Mouse (Mus musculus) thymus, postnatal 14 days (tissue): ENCODE data around the gene Cbx7.
A peak's percentile ranks its signal among the peaks of the same experiment; 100 is the strongest.
"Not testable (repeated sequence)": the region's sequence is repeated elsewhere in the genome, so short reads cannot be mapped to it uniquely, and the experiment has no call there.

ENCODE experiments used
- DNase-seq: peaks from one replicate; pipeline ENCODE4 v3.0.0; 2021

Cbx7 gene

DNA sequence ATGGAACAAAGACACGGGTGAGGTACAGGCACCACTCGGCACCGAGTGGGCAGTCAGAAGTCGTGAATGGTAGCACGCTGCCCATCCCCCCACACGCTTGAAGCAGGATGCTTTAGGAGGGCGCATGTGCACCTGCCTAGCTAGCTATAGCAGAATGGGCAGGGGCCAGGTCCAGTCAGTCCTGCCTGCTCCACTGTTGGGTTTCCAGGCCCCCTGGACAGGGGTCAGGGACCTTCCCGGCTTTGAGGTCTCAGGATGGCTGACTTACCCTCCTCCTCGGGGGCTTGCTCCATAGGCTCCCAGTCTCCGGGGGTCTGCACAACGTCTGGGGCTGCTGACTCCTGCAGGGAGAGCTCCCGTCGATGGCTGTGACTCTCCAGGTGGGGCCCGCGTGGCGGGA, 52.4 kb downstream of the Cbx7 start:
- DNase-seq = no peak

DNA sequence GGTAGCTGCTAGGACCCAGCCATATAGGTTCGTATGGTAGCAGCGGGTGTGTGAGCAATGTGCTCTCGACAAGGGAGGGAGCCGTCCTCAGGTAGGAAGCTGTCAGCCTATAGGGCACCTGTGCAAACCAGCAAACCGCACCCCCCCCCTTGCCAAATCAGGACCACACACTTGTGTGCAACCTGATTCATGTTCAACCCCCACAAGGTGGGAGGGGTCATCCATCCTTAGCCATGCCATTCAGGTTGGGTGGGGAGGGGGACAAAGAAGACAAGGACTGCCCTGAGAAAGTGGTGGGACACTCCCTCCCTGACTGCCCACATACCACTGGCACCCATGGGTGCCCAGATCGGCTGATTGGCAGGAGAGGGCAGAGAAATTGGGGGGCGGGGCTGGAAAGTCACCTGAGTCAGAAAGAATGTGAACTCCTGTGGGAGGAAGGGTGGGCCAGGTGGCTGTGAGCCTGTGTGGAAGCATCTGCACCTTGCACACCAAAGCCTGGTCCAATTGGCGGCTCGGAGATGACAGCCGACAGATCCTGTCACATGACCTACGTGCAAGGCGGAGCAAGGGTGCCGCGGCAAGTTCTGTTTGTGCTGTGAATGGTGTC, 53.7 kb downstream of the Cbx7 start:
- DNase-seq = no peak

DNA sequence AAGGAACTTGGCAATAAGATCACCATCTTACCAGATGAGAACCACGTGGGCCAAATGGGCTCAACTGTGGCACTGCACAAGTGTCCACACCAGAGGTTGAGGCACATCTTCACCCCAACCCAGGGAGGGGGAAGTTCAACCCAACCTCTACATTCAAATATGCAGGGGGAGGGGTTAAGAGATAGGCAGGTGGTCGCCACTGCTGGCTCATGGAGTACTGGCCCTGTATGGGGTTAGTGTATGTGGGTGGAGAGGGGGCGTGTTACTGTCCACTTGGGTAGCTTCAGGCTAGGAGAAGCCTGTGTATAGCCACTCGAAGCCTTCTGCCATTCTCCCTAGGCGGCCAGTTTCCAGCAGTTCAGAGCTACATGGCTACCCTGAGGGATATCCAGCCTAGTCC, 54.8 kb downstream of the Cbx7 start:
- no peak for DNase-seq

DNA sequence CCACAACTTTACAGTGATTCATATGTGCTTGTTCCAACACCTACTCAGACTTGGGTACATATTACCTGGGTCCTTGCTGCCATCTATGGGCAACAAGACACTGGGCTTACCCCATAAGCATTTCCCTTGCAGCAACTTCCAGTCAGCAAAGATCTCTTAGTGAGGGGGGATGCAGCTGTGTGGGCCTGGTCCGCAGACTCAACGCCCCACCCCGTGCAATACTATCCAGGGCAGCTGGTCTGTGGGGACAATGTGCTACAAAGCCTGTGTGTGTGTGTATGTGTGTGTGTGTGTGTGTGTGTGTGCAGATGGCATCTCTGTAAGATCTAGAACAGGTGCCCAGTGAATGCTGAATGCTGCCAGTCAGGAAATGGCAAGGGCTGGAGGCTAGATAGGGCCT, 56.6 kb downstream of the Cbx7 start:
- DNase-seq = peak; percentile 35

DNA sequence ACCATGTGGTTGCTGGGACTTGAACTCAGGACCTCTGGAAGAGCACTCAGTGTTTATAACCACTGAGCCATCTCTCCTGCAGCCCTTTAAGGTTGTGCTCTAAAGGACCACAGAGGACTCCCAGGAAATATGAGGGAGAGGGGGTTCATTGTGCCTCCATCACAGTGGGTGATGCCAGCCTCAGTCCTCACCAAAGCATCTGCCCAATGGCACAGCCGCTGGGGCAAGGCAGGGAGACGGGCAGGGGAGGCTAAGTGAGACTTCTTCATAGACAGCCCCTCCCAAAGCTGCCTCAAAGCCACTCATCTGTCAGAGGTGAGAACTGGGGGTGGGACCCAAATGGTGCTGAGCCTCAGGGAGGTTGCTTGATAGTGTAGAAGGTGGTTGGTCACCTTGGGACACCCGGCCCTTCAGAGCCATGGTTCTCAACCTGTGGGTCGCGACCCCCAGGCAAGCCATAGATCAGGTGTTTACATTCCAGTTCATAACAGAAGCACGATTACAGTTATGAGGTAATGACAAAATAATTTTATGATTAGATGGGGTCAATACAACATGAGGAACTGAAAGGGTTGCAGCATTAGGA, 57.1 kb downstream of the Cbx7 start:
- no peak for DNase-seq

DNA sequence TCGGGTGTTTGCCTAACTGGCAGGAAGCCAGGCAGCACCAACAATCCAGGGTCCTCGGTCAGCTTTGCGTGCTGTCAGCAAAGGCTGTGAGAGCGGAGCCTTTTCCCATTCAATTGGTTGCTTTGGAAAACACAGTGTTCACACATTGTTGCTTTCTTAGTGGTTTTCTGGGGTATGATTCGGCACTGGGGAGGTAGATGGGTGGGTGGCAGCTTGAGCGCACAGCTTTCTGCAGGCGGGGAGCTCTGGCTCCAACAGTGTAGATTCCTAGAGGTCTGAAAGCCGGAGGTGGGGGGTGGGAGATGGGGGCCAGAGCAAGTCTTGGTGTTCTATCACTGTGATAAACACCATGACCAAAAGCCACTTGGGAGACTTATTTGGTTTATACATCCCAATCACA, 59.6 kb downstream of the Cbx7 start:
- DNase-seq = no peak

DNA sequence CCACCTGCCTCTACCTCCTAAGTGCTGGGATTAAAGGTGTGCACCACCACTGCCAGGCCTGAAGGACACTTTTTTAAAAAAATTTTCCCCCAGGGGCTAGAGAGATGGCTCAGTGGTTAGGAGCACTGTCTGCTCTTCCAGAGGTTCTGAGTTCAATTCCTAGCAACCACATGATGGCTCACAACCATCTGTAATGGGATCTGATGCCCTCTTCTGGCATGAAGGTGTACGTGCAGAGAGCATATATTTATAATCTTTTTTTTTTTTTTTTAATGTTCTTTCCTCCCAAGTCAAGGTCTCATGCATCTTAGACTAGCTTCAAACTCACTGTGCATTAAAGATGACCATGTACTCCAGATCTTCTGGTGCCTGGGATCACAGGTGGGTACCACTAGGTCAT, 60.1 kb downstream of the Cbx7 start:
- DNase-seq = not testable (repeated sequence)

DNA sequence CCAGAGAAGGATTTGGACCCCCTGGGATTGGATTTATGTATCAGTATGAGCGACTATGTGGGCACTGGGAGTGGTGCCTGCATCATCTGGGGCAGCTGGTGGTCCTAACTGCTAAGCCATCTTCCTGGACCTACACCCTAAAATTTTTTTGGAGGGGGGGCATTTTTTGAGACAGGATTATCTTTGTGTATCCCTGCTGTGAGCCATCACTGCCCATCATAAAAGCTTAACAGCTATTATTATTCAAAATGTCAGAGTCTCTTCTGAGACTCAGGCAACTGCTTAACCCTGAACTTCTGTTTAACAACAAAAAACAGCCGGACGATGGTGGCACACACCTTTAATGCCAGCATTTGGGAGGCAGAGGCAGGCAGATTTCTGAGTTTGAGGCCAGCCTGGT, 61.9 kb downstream of the Cbx7 start:
- DNase-seq = not testable (repeated sequence)

DNA sequence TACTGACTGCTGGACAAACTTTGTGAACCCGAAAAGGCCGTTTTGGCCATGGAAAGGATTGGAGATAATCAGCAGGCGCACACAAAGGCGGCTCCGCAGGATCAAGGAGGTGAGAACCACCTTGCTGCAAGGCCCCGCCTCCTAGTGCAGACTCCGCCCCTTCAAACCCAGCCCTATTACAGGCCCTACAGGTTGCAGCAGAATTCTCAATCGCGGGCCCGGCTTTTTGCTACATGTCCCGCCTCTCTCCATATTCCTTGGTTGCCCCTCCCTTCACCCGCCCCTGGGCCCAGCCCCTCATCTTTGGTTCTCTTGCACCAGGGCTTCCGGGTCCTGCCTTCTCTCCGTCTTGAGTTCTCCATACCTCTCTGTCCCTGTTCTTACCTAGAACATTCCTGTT, 64.1 kb downstream of the Cbx7 start:
- no peak for DNase-seq

DNA sequence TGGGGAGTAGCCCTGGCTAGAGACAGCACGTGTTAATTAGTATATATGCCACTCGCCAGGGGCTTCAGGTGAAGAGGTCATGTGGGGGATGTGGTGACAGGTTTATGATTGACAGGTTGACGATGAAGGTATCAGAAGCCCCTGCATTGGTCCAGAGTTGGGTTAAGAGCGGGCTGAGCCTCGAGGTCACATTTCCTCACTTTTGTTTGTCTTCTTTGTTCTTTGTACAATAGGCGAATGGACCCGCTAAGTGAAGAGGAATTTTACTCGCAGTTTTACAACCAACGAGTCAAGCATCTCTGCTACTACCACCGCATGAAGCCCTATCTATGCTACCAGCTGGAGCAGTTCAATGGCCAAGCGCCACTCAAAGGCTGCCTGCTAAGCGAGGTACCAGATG, 65.7 kb downstream of the Cbx7 start:
- no peak for DNase-seq

DNA sequence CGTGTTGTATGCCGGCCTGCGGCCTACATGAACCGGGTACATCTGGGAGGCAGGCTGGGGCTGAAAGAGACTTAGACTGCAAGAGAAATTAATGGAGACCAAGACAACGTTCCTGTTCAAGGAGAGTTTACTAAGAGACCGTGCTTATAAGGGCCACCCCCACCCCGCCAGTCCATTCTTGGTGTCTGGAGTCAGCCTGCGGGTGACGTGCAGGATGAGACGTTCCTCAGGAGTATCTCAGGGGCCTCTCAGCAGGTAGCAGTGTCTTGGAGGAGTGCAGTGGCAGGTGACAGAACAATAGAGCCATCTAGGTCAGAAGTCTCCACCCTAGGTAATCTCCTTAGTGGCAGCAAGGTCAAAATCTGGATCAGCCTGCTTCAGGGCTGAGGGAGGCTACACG, 66.2 kb downstream of the Cbx7 start:
- not testable (repeated sequence) for DNase-seq

DNA sequence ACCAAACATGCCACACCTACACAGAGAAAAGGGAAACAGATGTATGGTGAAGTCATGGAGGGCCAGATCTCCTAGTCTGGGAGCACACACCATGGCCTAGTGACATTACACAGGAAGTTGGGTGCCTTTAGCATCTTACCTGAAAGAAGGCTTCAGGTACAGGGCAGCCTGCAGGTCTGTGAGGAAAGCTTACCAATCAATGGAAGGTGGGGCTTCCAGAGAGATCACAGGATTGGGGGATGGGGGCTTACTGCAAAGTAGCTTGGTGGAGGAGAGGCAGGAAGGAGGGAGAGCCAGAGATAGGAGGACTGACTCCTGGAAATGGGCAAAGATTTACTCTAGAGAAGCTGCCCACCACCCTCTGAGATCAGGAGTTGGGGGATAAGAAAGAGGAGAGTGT, 67.0 kb downstream of the Cbx7 start:
- no peak for DNase-seq

DNA sequence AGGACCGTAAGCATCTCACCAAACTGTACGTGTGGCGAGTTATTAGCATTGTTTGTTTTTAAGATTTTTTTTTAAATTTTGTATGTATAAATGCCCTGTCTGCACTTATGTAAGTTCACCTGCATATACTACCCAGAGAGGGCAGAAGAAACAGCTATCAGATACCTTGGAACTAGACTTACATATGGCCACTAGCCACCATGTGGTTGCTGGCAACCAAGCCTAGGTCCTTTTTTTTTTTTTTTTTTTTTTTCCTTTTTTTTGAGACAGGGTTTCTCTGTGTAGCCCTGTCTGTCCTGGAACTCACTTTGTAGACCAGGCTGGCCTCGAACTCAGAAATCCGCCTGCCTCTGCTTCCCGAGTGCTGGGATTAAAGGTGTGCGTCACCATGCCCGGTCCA, 67.8 kb downstream of the Cbx7 start:
- not testable (repeated sequence) for DNase-seq

DNA sequence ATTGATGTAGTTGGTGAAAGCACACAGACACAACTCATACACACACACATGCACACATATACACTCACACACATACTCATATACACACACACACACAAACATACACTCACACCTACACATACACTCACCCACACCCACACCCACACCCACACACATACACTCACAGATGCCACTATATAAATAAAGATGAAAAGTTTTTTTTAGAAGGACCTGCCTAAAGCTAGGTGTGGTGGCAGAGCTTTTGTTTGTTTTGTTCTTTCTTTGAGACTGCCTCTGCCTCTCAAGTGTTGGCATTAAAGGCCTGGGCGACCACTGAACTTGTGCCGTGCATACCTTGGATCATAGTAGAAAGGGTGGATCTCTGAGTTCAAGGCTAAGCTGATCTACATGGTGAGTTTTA, 69.5 kb downstream of the Cbx7 start:
- no peak for DNase-seq

DNA sequence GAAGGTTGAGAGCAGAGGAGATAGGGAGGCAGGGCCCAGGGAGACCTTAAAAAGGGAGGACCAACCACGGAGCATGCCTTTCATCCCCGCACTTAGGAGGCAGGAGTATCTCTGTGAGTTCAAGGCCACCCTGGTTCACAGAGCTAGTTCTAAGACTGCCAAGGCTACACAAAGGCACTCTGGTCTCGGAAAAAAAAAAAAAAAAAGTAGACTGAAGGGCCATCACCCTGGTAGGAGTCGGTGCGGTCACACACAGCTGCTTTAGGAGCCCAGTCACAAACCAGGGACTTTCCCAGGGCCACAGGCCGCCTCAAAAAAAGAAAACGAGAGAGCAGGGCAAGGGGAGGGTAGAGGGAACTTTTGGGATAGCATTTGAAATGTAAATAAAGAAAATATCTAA, 70.2 kb downstream of the Cbx7 start:
- DNase-seq = no peak

DNA sequence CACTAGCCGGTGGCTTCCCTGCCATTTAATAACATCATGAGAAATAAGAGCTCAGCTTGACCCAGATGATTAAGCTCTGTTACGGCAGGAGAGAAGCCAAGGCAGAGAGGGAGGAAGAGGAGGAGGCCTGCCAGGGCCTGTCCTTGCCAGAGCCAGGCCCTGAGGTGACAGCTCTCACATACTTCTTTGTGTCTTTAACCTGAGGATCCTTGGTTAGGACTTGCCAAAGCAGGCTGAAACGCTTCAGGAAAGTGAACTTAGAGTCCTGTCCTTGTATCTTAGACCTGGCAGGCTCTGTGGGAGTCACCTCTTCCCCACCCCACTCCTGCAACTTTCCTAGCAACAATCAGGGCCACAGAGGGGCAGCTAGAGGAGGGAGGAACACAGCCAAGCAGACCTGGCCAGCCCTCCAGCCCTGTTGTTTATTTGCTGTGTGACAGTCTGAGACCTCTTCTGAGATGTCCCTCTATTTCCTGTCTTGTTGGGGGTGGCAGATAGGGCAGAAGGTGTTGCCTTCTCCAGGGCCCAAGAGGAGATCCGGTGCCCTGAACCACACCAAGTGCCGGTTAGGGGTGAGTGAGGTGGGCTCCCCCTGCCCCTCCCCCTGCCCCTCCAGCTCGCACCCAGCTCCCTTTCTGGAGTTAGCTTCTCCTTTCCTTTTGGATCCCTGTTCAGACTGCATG, 71.0 kb downstream of the Cbx7 start:
- DNase-seq = no peak

DNA sequence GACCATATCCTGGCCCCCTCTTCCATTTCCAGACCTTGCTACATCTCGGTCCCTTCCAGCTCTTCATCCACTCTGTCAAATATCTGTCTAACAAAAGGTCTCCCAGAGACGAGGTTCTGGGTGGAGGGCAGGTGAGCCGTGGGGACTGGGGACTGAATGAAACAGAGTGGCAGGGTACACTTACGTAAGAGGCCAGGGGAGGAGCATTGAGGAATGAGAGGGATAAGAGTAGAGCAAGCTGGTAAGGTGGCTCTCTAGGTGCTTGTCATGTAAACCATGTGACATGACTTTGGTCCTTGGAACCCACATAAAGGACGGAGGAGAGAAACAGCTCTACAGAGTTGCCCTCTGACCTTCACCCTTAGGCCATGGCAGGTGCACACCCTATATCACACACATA, 71.9 kb downstream of the Cbx7 start:
- no peak for DNase-seq

DNA sequence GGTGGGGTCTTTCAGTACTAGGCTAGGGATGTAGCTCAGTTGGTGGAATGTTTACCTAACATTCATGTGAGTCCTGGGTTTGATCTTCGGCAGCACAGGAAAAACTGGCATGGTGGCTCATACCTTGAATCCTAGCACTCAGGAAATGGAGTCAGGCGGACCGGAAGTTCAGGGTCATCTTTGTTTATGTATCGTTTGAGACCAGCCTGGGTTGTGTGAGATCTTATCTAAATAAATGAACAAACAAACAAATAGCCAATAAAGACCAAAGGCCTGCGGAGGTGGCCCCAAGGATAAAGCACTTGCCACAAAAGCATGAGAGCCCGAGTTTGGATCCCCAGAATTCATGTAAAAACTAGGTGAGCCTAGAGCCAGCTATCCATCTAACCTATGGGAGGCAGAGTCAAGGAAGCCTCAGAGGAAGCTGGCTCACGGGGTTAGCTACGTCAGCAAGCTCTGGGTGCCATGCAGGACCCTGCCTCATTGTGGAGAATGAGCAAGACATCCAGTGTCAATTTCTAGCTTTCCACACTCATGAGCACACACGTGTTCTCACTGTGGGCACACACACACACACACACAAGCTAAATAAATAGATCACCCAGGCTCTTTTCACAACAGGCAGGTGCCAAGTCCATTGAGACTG, 74.7 kb downstream of the Cbx7 start:
- DNase-seq = no peak

DNA sequence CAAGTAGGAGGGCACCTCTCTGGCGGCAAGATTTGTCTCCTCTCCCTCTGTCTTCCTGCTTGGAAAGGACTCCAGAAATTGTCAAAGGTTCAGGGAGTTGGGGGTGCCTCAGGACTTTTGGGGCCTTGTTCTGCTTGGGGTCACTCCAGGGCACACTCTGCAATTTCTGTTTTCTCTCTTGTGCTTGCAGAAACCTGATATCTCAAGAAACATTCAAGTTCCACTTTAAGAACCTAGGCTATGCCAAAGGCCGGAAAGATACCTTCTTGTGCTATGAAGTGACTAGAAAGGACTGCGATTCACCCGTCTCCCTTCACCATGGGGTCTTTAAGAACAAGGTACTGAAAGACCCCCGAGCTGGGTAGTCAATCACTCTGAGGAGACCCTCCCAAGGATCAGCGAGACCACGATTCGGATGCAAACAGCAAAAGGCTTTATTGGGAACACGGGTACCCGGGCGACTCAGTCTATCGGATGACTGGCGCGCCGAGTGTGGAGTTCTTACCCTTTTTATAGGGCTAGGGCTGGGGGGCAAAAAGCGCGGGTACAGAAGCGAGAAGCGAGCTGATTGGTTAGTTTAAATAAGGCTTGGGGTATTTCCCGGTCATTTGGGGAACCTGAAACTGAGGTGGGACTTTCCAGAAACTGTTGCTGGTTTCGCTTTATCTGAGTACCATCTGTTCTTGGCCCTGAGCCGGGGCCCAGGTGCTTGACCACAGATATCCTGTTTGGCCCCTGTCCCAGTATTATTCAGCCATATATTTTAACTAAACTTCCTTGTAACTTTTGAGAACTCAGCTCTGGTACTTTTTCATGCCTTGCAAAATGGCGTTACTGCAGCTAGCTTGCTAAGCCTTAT, 75.5 kb downstream of the Cbx7 start:
- not testable (repeated sequence) for DNase-seq

DNA sequence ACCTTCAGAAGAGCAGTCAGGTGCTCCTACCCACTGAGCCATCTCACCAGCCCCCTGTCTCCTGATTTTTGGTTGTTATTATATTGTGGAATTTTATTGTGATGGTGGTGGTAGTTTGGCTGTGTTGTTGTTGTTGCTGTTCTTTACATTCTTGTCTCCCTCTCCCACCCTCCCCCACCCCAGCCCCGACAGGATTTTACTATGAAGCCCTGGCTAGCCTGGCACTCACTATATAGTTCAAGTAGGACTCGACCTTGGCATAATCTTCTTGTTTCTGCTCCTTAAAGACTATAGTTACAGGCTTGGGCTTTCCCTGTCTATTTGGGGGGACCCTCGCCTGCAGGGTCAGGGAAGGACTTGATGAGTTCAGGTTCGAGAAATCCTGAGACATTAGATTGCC, 76.6 kb downstream of the Cbx7 start:
- DNase-seq = no peak

DNA sequence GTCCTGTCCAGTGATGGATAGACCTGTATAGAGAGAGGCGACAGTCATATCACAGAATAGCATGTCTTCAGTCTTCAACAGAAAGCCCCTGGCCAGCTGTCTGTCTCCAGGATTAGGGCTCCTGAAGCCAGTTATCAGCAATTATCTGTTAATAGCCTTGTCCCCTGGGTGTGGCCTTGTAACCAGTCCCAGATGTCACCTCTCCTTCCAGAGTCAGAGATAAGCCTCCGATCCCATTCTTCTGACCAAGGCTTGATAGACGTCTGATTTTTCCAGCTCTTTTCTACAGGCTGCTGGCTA, 77.1 kb downstream of the Cbx7 start:
- DNase-seq = no peak

DNA sequence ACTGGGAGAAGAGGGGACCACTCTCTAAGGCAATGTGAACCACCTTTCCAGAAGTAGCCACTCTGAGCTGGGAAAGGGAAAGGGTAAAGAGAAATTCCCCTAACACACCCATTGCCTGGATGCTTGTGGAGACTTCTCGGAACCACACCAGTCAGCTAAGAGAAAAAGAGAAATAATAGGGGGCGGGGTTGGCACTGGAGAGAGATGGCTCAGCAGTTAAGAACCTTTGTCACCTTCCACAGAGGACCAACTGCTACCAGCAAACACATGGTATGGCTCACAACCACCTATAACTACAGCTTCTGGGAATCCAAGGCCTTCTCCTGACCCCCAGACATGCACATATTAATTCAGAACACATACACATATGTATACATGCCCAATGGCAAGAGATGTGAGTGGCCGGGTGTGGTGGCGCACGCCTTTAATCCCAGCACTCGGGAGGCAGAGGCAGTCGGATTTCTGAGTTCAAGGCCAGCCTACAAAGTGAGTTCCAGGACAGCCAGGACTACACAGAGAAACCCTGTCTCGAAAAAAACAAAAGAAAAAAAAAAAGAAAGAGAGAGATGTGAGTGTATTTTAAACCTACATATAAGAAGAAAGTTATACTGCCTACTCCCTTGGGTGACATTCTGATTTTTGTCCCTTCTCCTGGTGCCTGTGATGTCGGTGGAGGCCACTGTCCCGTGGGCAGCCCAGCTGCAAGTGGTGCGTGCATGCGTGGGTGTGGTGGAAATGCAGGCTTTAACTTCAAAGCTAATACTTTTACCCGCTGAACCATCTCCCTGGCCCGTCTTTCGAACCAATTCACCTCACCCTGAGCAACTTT, 77.7 kb downstream of the Cbx7 start:
- DNase-seq = no peak

DNA sequence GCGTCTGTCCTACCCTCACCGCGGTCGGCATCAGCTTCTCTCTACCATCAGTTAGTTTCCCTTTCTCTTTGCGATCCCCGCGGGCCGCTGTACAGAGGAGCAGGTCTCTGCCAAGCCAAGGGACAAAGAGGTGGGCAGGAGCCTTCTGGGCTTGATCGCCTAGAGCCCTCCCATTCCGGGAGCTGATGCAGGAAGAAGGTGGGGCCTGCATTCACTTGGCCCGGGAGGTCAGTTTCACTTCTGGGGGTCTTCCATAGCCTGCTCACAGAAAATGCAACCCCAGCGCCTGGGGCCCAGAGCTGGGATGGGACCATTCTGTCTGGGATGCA, 78.7 kb downstream of the Cbx7 start:
- DNase-seq = peak; percentile 71
